Mouse (Mus musculus): ENCODE measurements around the gene Tnrc6b.

DNA sequence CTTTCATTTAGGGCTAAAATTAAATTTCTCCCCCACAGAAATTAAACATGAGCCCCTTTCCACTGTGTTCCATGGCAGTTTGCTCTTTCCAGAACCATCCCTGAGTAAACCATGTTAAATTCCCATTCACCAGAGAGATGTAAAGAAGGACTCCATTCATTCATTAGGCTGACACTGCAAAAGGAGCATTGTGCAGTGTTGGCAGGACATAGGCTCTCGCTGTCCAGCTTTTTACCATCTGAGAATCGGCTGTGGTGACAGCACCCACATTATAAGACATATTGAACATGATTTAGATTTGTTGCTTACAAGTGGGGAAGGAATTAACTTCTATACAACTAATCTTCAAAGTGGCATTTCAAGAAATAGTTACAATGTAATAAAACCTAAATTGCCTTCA, 150.9 kb downstream of the Tnrc6b start:
- TF ChIP-seq CTCF (IDR thresholded peaks at IDR 0.05): no peak
- no peak for TF ChIP-seq EP300 (IDR thresholded peaks at IDR 0.05)

Measured in lung, postnatal 0 days (tissue).